Mouse (Mus musculus) heart, postnatal 0 days (tissue): ENCODE results near the gene Klb.

ENCODE experiments used
- CTCF ChIP-seq: IDR thresholded peaks from 2 replicates; pipeline ENCODE4 v1.5.1; 2016; ENCODE audit warnings: antibody characterized with exemption, control low read depth, low read depth
- EP300 ChIP-seq: IDR thresholded peaks from 2 replicates; pipeline ENCODE4 v1.6.1; 2016; ENCODE audit warnings: antibody characterized with exemption, low read depth

DNA sequence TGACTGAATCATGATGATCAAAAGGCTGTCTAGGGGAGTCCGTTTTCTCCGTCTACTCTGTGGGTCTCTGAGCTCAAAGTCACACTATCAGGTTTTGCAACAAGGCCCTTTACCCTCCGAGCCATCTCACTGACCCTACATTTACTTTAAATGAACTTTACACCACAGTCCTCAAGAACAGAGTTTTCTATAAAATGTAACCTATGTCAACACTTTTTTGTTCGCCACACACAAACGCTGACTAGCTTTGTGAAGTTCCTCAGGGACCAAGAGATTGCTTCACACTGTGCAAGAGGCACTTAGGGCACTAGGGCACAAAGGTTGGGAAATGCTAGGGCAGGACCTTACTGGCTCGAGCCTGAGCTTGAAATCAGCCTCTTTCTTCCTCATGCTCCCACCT lies 8.7 kb downstream of the Klb start:
- TF ChIP-seq CTCF, result no peak
- TF ChIP-seq EP300, result no peak
